Mouse (Mus musculus) retina, postnatal 1 day (tissue): Measurements from ENCODE around the gene Camta2.

ENCODE experiments used
- DNase-seq: peaks from one replicate; pipeline ENCODE4 v3.0.0-alpha.2; 2012

Gene Camta2

GRCm38 (mm10) chr11:70646691-70647650, 40.9 kb downstream of the Camta2 start, which contains the start of the genes Rnf167 and Slc25a11:
Rnf167 (plus strand) TSS chr11:70647235.
Slc25a11 (minus strand) TSS chr11:70647479.
- DNase-seq: peak; percentile 100

- no peak for DNase-seq
These were observed 41.7 kb downstream of the Camta2 start for GRCm38 (mm10) chr11:70646259-70646555.

DNA sequence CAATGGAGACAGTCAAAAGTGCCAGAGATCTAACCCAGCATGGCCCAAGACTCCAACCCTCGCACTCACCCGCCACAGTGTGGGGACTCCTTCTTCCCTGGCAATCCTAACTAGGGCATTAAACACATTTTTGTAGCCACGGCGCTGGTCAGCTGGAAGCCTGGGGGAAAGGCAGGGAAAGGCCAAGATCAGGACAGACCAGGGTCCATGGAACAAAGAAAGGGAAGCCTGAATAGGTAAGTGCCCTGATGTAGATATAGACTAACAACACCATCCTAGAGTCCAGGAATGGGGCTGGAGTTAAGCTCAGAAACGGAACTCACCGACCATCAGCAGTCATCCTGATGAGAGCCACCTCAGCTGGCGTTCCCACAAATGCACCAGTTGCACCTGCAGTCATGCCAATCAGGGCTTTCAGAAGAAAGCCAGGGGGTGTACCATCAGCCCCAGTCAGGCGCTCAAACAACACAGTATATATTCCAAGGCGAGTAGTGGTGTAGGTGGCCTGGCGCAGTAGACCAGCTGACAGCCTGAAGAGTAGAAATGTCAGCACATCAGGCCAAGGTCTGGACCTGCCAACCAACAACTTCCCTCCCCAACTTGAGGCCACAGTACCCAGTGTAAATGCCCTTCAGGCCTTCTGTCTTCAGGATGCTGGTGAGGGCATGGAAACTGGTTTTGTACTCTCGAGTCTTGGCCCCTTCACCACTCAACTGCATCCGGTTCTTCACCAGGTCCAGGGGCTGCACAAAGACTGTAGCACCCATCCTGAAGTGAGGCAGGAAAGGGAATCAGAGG, 42.2 kb downstream of the Camta2 start:
- DNase-seq: no peak

- no peak for DNase-seq
These were observed 43.3 kb downstream of the Camta2 start for GRCm38 (mm10) chr11:70644564-70645103.

- no peak for DNase-seq
These were observed 44.9 kb downstream of the Camta2 start for GRCm38 (mm10) chr11:70643051-70643450.

GRCm38 (mm10) chr11:70641241-70641640, 46.7 kb downstream of the Camta2 start:
- DNase-seq: no peak

GRCm38 (mm10) chr11:70639976-70640375, 47.9 kb downstream of the Camta2 start:
- no peak for DNase-seq

- DNase-seq: no peak
These were observed 49.1 kb downstream of the Camta2 start, which contains the start of gene Gp1ba for GRCm38 (mm10) chr11:70638714-70639278. Gp1ba (plus strand) TSS chr11:70639122.

- no peak for DNase-seq
These were observed 49.6 kb downstream of the Camta2 start for GRCm38 (mm10) chr11:70638293-70638692.

- no peak for DNase-seq
These were observed 50.1 kb downstream of the Camta2 start for GRCm38 (mm10) chr11:70637764-70638163.

DNA sequence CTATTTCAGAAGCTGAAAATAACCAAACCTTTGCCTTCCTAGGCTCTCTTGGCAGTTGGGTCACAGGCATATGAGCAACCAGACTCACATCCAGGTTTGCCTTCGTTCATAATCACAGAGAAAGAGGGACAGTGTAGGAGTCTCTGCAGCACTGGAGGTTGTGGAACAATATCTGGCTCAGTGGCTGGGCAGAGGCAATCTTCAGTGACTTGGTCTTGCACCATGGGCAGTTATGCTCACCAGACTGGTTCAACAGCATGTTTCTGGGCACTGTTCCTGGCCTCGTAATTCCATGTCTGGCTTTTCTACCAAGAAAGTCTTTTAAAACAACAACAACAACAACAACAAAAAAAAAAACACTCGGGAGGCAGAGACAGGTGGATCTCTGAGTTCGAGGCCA, 52.3 kb downstream of the Camta2 start:
- DNase-seq: no peak

DNA sequence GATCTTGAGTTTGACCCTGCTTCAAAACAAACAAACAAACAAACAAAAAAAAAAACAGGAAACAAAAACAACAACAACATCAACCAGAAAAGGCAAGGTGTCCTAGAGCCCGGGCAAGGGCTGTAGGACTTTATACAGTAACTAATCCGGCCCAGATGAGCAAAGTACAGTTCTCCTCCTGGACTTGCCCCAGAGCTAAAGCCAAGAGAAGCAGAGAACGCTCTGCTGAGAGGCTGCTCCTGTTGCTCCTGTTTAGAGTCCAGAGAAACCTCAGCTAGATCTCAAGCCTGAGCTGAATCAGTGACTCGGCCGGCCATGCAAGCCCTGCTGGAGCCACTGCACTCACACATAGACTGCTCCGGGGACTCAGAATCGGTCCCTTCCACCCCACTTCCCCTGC, 57.8 kb downstream of the Camta2 start:
- no peak for DNase-seq

DNA sequence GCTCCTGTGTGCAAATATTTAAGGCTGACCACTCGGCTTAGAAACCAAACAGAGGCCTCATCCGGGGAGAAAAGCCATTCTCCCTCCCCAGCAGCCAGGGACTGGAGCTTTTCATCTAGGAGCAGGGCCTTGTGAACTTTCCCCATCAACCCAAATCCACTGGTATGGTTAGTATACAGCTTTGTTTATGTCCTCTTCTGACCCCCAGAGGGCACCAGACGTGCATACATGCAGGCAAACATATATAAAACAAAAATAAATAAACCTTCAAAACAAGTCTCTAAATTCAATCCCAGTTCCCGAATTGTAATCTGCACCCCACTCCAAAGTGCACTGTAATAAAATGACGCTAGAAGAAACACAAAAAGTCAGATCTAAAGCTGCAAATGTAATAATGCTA, 58.3 kb downstream of the Camta2 start:
- peak; percentile 45 for DNase-seq

DNA sequence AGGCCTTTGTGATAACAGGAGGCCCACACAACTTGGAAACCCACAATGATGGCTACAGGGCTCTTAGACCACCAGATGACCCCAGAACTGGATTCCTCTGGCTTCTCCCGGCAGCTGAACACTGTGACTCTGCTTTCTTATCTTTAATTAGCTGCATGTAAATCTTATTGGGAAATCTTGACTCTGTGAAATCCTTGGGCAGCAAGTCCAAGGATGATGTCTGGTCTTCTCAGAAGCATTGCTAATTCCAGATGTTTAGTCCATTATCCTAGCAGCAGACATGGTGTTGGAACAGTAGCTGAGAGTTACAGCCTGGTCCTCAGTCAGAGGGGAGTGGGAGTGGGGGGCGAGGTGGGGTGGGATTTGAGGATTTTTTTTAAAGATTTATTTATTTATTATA, 59.5 kb downstream of the Camta2 start:
- DNase-seq: no peak

DNA sequence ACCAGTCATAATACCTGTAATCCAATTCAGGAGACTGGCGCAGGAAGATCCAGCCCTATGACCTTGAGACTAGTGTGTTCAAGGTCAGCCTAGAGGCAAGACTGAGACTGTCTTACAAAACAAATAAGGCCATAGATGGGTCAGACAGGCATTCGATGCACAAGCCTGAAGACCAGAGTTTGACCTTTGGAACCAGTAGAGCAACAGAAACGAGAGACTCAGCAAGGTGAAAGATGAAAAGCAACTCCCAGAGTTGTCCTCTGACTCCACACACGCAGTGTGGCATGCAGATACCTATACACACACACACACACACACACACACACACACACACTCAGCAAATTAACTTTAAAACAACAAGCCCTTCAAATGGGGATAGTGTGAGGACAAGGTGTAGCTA, 61.0 kb downstream of the Camta2 start:
- no peak for DNase-seq

- DNase-seq: peak; percentile 74
These were observed 62.4 kb downstream of the Camta2 start for GRCm38 (mm10) chr11:70625473-70625872.

- no peak for DNase-seq
These were observed 64.7 kb downstream of the Camta2 start for GRCm38 (mm10) chr11:70623053-70623742.

DNA sequence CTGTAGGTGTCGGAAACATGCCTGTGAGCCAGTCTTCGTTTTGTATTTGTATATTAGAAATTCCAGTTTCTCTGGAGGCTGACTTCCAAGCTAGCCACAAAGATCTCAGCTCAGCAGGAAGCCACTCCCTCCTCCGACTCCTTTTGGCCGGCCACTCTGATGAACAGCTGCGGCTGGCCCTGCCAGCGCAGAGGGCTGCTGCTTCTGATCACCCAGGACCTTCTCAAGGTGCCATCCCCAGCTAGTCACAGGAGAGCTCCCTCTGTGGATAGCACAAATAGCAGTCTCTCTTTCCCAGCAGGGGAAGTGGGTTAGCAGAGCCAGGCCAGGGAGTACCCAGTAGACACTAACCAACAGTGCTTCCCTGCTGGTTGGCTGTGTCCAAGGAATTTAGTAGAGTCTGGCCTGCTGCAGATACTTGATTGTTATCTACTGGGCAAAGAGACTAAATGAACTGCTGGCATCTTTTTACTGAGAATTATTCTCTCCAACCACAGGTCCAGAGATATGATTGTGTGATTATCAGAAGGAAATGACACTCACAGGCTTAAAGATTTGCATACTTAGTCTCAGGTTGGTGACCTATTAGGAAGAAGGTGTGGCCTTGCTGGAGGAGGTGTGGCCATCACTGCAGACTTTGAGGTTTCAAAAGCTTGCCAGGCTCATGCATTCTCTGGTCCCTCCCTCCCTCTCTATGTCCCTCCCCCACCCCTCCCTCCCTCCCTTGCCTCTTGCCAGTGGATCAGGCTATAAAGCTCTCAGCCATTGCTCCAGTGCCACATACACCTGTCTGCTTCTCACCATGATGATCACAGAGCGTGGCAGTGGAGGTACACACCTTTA, 65.7 kb downstream of the Camta2 start:
- no peak for DNase-seq
